Mouse (Mus musculus) liver, adult 2 months (tissue): ENCODE measurements around the gene Epo.

Source experiments
- CTCF ChIP-seq: fragments of 200-500 bp; IDR thresholded peaks from 2 replicates; pipeline ENCODE4 v1.5.1; 2011; ENCODE audit warnings: low read depth, low read length, control low read depth
- POLR2A ChIP-seq: fragments of 200-500 bp; IDR thresholded peaks from 2 replicates; pipeline ENCODE4 v1.6.1; 2011; ENCODE audit warnings: low read length, control low read depth; ENCODE audit not compliant: insufficient read depth; ENCODE audit errors: extremely low read depth

GRCm38 (mm10) chr5:137465049-137465448, 68.0 kb downstream of the Epo start:
- TF ChIP-seq CTCF (no peak), POLR2A (no peak)
